Mouse (Mus musculus): ENCODE measurements around the gene Dnah6.

The Dnah6 gene

DNA sequence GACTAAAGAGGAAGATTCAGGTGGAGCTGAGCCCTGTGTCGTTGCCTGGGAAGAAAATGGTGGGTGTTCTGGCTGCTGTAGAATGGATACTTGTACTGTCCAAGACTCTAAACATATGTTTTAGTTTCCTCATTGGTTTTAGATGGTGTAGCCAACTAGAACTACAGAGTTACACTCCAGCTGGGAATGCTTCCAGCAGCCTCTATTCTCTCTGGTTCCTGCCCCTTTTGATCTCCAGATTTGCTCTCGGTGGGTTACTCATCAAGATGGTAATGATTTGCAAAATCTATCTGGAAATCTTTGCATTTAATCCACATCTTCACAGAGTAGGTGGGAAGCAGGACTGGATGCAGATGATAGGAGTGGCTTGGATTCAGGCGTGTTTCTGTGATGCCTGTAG is 80.6 kb downstream of the Dnah6 start:
- DNase-seq, result no peak

DNA sequence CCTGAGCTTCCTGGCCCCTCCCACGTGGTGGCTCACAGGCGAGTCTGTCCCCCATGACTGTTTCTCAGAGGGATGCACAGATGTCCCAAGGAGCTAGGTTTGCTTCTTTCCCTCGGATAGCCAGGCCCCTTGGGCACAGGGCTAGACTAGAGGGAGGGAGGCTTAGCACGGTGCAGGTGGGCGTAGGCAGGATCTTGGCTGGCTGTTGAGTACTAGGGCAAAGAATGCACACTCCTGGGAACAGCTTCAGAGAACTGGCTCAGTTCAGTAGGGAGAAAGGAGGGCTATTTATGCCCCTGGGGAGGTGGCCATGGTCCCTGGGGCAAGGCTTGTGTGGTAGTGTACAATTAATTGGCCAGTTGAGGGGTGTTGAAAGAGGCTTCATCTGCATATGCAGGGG is 88.7 kb downstream of the Dnah6 start:
- DNase-seq, result no peak

GRCm38 (mm10) chr6:73127594-73127993 is 93.9 kb downstream of the Dnah6 start:
- no peak for DNase-seq

GRCm38 (mm10) chr6:73120348-73120747 is 101.1 kb downstream of the Dnah6 start:
- no peak for DNase-seq

GRCm38 (mm10) chr6:73113898-73114297 is 107.6 kb downstream of the Dnah6 start:
- no peak for DNase-seq

- DNase-seq, result no peak
Observed at GRCm38 (mm10) chr6:73113365-73113764, 108.1 kb downstream of the Dnah6 start.

- DNase-seq, result no peak
Observed at GRCm38 (mm10) chr6:73093133-73093532, 128.3 kb downstream of the Dnah6 start.

DNA sequence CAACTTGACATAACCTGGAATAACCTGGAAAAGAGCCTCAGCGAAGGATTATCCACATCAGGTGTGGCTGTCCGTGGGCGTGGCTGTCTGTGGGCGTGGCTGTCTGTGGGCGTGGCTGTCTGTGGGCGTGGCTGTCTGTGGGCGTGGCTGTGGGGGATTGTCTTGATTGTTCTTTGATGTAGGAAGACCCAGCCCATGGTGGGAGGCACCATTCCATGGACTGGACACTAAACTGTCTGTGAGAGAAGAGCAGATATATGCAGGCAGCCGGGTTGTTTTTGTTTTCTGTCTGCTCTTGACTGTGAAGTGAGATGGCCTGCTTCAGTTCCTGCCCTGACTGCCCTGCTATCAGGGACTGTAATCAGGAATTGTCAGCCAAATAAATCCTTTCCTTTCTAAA is 130.6 kb downstream of the Dnah6 start:
- DNase-seq, result no peak

DNA sequence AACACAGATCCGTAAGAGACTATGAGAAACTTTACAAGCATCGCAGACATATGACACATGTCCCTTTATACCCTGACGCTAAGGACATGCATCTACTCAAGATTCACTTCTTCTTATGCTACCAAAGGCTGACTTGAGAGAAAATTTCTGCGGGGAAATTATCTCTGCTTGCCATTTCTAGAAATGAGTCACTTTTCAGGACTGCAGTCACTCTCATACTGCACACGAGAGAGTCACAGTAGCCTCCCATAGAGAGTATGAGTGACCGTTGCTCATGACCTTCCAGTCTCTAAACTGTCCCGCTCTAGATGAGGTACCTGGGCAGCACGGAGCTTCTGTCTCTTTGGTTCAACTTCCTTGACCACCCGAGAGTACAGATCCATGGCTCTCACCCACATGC is 138.9 kb downstream of the Dnah6 start:
- no peak for DNase-seq

DNA sequence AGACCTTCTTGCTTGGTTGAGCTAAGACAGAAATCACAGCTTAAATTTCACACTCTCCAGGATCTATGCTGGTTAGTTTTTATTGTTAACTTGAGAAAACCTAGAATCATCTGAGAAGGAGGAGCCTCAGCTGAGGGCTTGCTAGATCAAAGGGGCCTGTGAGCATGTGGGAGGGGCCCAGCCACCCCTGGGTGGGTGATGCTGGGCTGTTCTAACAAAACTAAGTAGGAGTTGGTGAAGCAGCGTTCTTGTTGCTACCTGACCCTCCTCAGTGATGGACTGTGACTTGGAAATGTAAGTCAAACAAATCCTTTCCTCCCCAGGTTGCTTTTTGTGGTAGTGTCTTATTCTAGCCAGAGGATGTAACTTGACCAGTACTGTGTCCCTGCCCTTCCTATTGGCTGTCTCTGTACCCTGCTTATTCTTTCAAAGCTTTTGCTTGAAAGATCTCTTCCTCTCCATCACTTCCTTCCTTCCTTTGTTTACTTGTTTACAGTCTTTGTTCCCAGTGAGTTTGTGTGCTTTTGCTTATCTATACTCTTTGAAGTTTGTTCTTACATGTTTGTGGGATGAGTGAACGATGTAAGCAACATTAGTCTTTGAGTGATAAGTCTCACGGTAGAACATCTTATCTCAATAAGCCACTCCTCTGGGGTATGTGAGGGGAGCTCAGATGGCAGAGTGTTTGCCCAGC is 149.2 kb downstream of the Dnah6 start:
- DNase-seq, result no peak

DNA sequence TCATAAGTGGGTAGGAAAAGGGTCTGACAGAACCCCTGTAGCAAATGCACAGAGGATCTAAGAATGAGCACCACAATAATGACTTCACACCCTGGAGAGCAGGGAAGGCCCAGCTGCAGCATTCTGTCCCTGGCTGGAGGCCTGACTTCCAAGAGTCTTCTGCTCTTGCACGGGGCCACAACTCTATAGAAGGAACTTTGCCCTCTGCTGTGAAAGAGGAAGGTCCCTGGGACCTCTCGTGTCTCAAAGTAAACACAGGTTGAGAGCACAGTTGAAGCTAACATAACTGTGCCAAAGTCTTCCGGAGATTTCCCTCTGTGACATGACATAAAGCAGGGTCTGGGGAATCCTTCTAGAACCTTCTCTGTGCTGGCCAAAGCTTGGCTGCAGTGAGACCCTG is 150.2 kb downstream of the Dnah6 start:
- no peak for DNase-seq

GRCm38 (mm10) chr6:73070663-73071062 is 150.8 kb downstream of the Dnah6 start:
- no peak for DNase-seq

GRCm38 (mm10) chr6:73064551-73064950 is 156.9 kb downstream of the Dnah6 start:
- no peak for DNase-seq

- no peak for DNase-seq
Observed at GRCm38 (mm10) chr6:73059596-73060121, 161.8 kb downstream of the Dnah6 start.

DNA sequence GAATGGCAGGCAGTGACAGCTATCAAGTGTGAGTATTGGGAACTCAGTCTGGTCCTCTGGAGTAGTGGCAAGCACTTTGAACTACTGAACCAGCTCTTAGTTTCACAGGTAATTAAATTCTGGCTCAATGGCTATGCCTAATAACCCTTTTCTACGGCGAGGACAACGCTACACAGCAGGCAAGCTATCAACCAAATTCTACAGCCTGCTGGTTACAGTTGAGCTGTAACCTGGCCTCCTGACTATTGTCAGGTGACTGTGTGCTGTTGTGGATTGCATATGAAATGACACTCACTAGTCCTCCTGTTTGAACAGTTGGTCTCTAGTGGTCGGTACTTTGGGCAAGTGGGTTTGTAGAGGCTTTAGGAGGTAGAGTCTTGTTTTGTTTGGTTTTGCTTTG is 162.3 kb downstream of the Dnah6 start:
- DNase-seq, result no peak

DNA sequence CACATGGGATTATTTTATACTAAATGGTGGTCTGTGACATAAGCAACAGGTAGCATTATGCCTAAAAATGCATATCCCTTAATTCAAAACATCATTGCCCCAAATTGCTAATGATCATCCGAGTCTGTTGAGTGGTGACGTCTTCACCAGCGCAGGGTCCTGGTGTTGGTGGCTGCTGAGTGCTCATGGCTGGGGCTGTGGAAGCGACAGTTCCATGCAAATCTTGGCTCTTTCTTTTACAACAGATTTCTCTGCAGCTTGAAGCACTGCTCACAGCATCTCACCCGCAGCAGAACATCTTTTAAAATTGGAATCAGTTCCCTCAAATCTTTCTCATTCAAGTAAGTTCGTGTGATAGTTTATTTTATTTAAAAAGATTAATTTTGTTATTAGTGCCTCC is 166.1 kb downstream of the Dnah6 start:
- DNase-seq, result no peak

- no peak for DNase-seq
Observed at GRCm38 (mm10) chr6:73054807-73055206, 166.6 kb downstream of the Dnah6 start.

GRCm38 (mm10) chr6:73053526-73053925 is 167.9 kb downstream of the Dnah6 start:
- no peak for DNase-seq

GRCm38 (mm10) chr6:73047259-73047658 is 174.2 kb downstream of the Dnah6 start:
- no peak for DNase-seq

DNA sequence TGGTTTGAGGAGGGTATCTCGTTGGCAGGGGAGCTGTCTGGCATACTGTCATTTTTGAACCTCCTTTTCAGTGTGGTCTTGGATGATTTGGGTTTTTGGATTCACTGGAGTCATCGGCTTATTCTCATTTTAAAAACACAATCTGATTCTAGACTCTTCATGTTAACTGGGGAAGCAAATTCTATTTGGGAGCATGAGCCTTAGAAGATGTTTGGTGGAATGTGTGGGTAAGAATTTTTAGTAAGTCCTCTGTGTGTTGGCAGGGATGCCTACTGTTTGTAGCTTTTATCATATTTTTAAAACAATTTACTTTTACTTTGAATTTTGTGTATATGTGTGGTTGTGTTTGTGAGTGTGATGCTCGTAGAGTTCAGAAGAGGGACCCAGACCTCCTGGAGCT is 175.5 kb downstream of the Dnah6 start:
- no peak for DNase-seq

- DNase-seq, result no peak
Observed at GRCm38 (mm10) chr6:73042278-73042677, 179.2 kb downstream of the Dnah6 start.

DNA sequence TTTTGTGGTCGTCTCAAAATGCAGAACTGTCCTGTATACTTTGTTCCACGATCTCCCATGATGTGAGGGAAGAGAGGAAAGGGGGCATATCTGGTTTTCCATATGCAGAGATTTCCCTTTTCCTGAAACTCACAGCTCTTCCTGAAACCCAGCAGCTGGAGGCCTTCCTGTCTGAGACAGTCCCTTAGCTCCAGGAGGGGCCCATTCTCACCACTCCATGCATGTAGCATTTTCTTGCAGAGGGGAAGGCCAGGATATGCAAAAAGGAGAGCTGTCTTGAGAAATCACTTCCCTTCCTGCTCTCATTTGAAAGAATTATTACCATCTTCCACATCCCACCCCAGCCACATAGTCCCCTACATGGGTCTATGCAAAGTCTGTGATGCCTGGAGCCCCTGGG is 183.2 kb downstream of the Dnah6 start:
- no peak for DNase-seq

DNA sequence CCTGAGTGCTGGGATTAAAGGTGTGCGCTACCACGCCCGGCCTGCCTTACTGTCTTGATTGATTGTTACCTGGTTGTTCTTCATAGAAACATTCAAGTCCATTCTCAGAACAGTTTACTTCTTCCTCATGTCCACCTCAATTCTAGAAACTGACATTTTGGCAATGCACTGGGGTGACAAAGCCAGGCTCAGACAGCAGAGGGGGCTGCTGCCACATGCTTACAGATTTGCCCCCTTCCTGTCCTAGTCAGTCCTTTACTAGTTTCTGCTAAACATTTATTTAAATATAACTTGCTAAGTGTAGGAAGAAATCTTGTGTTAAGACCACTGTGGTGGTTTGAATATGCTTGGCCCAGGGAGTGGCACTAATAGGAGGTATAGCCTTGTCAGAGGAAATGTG is 192.6 kb downstream of the Dnah6 start:
- DNase-seq, result no peak

- DNase-seq, result no peak
Observed at GRCm38 (mm10) chr6:73027881-73028280, 193.6 kb downstream of the Dnah6 start.

- DNase-seq, result no peak
Observed at GRCm38 (mm10) chr6:73026898-73027297, 194.6 kb downstream of the Dnah6 start.

Measured in right cerebral cortex, postnatal 14 days (tissue).